Mouse (Mus musculus) urinary bladder, adult 18-20 months (tissue): ENCODE data around the gene Cd72.
"Not testable (repeated sequence)": the region's sequence is repeated elsewhere in the genome, so short reads cannot be mapped to it uniquely, and the experiment has no call there.

ENCODE experiments used
- DNase-seq, 2 experiments: peaks; one replicate each; pipeline ENCODE4 v3.0.0; 2022; ENCODE audit warnings: low spot score in 2 of 2, mixed read lengths in 2 of 2

The Cd72 gene

GRCm38 (mm10) chr4:43454041-43454836, at the start of gene Cd72:
Gene Cd72, minus strand, starts transcription at chr4:43454628.
- no peak for DNase-seq

- no peak for DNase-seq
These were observed 49.1 kb upstream of the Cd72 start for GRCm38 (mm10) chr4:43503506-43503905.

- no peak for DNase-seq
These were observed 48.6 kb upstream of the Cd72 start for GRCm38 (mm10) chr4:43503041-43503440.

GRCm38 (mm10) chr4:43499407-43500333, 45.2 kb upstream of the Cd72 start, which contains the start of gene Arhgef39:
Gene Arhgef39, minus strand, starts transcription at chr4:43499695.
- DNase-seq, result peak; percentile 64 to 71

GRCm38 (mm10) chr4:43498983-43499382, 44.6 kb upstream of the Cd72 start:
- no peak for DNase-seq

- DNase-seq, result no peak
These were observed 43.5 kb upstream of the Cd72 start for GRCm38 (mm10) chr4:43497946-43498345.

GRCm38 (mm10) chr4:43497405-43497804, 43.0 kb upstream of the Cd72 start:
- DNase-seq, result no peak

GRCm38 (mm10) chr4:43496587-43496986, 42.2 kb upstream of the Cd72 start:
- no peak for DNase-seq

- DNase-seq, result no peak
These were observed 39.4 kb upstream of the Cd72 start for GRCm38 (mm10) chr4:43493846-43494240.

GRCm38 (mm10) chr4:43493186-43493845, 38.9 kb upstream of the Cd72 start:
- peak; percentile 92 to 93 for DNase-seq

- peak; percentile 72 to 92 for DNase-seq
These were observed 38.4 kb upstream of the Cd72 start, which contains the start of gene Ccdc107 for GRCm38 (mm10) chr4:43492821-43493185. Gene Ccdc107, plus strand, starts transcription at chr4:43492900.

- DNase-seq, result no peak
These were observed 37.8 kb upstream of the Cd72 start for GRCm38 (mm10) chr4:43492101-43492820.

GRCm38 (mm10) chr4:43490801-43491200, 36.4 kb upstream of the Cd72 start:
- no peak for DNase-seq

- no peak for DNase-seq
These were observed 35.2 kb upstream of the Cd72 start for GRCm38 (mm10) chr4:43489611-43490010.

GRCm38 (mm10) chr4:43485666-43486065, 31.2 kb upstream of the Cd72 start:
- not testable (repeated sequence) for DNase-seq

- DNase-seq, result no peak
These were observed 29.2 kb upstream of the Cd72 start, which contains the start of gene Sit1 for GRCm38 (mm10) chr4:43483535-43484091. Gene Sit1, minus strand, starts transcription at chr4:43483734.

GRCm38 (mm10) chr4:43482591-43482990, 28.2 kb upstream of the Cd72 start:
- no peak for DNase-seq

GRCm38 (mm10) chr4:43481894-43482456, 27.5 kb upstream of the Cd72 start:
- no peak for DNase-seq

GRCm38 (mm10) chr4:43480985-43481384, 26.6 kb upstream of the Cd72 start:
- DNase-seq, result no peak
